Mouse (Mus musculus): Measurements from ENCODE around the gene Fggy. TPM values are rescaled to one million over a fixed set of nuclear protein-coding genes. Genes with fewer than 3 reads are reported as not detected.

Gene Fggy
- polyA plus RNA-seq, 1 experiment from 2014 or later, result 8.2 TPM

DNA sequence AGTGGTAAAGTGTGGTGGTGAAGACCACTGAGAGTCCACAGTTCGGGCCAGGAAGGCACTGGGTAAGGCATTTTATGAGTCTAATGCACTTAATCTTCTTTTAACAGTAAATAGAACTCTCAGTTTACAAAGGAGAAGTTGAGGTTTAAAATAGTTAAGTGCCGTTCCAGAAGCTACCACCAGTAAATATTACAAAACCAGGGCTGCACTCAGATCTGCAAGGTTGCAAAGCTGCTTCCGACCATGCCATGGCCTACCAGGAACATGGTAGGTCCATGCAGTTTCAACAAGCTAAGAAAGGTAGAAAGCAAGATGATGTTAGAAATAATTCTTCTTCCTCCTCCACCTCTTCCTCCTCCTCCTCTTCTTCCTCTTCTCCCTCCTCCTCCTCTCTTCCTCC lies 309.8 kb downstream of the Fggy start:
- Histone ChIP-seq H3K4me2 (no peak overlapping the region), H3K36me3 (ENCODE audit: control insufficient read depth, insufficient read depth, low read length) (no peaks in the 10 kb centered on the region), H3K4me1 (ENCODE audit: control insufficient read depth, insufficient read depth, low read length) (no peaks in the 10 kb centered on the region), H3K27me3 (ENCODE audit: control insufficient read depth, insufficient read depth, low read length) (no peaks in the 10 kb centered on the region), H3K9ac (ENCODE audit: low read length) (no peak overlapping the region), H3K9me3 (ENCODE audit: control insufficient read depth, low read length) (no peaks in the 10 kb centered on the region), H3K4me3 (ENCODE audit: low read depth, low read length) (no peak overlapping the region), H3K27ac (ENCODE audit: low read depth, low read length) (no peak overlapping the region)
- 92% methylated on average over 3 of the region's 3 CpGs for WGBS
- no peak for DNase-seq (ENCODE audit: low spot score, missing footprints)
- no peak for ATAC-seq (ENCODE audit: low FRiP score)

DNA sequence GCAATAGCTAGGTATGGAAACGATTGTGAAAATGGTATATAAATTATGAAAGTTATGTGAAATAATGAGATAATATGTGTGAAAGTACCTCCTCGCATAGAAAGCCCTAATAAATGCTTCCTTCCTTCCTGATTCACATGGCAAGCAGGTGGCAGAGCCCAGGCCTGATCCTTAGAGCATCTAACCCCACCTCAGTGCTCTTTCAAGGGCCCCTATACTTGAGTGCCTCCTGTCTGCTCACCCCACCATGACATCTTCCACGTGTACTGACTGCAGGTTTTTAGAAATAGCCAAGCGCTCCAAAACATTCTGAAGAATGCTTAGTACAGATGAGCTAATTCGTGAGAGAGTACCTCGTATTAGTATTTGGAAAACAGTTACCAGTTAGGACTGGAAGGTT lies 311.0 kb downstream of the Fggy start:
- Histone ChIP-seq H3K4me2 (no peak overlapping the region), H3K27me3 (ENCODE audit: control insufficient read depth, insufficient read depth, low read length) (no peaks in the 10 kb centered on the region), H3K4me3 (ENCODE audit: low read depth, low read length) (no peak overlapping the region), H3K36me3 (ENCODE audit: control insufficient read depth, insufficient read depth, low read length) (no peaks in the 10 kb centered on the region), H3K4me1 (ENCODE audit: control insufficient read depth, insufficient read depth, low read length) (no peaks in the 10 kb centered on the region), H3K9me3 (ENCODE audit: control insufficient read depth, low read length) (no peaks in the 10 kb centered on the region), H3K27ac (ENCODE audit: low read depth, low read length) (no peak overlapping the region), H3K9ac (ENCODE audit: low read length) (no peak overlapping the region)
- WGBS, result 78% methylated on average over 6 of the region's 6 CpGs
- no peak for ATAC-seq (ENCODE audit: low FRiP score)
- no peak for DNase-seq (ENCODE audit: low spot score, missing footprints)

DNA sequence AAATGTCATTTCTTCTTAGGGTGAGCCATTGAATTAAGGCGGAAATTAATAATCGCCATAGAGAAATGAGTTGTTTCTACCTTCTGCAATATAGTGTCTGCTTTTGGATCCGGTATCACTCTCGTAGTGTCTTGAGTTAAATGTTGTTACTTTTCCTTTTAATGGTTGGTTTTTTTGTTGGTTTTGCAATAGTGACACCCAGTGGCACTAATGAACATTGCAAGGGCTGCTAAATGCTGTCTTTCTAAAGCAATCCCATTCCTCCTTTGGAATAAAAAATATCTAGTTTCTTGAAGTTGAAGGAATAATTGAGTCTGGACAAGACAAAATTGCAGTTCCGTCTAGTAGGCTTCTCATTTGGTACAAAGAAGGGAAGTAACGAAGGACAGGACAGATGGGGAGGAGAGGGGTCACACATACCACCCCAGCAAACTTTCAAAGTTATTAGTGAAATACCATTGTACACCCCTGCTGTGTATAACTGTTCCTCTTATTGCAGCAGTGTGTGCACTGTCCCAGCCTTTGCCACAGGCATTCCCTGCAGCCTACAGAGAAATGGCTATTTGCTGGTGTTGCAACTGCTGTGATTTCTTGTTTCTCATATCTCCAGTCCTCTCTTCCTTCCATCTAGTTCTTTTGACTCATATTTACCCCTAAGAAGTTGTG lies 314.0 kb downstream of the Fggy start:
- peak; percentile 35; the same call in 1 of the 2 replicates for ATAC-seq (ENCODE audit: low FRiP score)
- Histone ChIP-seq H3K4me3 (ENCODE audit: low read depth, low read length) (no peak overlapping the region), H3K4me1 (ENCODE audit: control insufficient read depth, insufficient read depth, low read length) (no peaks in the 10 kb centered on the region), H3K4me2 (no peak overlapping the region), H3K27ac (ENCODE audit: low read depth, low read length) (no peak overlapping the region), H3K27me3 (ENCODE audit: control insufficient read depth, insufficient read depth, low read length) (no peaks in the 10 kb centered on the region), H3K36me3 (ENCODE audit: control insufficient read depth, insufficient read depth, low read length) (no peaks in the 10 kb centered on the region), H3K9ac (ENCODE audit: low read length) (no peak overlapping the region), H3K9me3 (ENCODE audit: control insufficient read depth, low read length) (no peaks in the 10 kb centered on the region)
- peak; percentile 96 for DNase-seq (ENCODE audit: low spot score, missing footprints)
- 31% methylated on average over 6 of the region's 6 CpGs for WGBS

GRCm38 (mm10) chr4:95875896-95876295 lies 318.6 kb downstream of the Fggy start:
- H3K4me3 ChIP-seq (ENCODE audit: low read depth, low read length), result no peak overlapping the region
- ATAC-seq (ENCODE audit: low FRiP score) (no peak), DNase-seq (ENCODE audit: low spot score, missing footprints) (no peak)
- no peaks in the 10 kb centered on the region for H3K4me1 ChIP-seq (ENCODE audit: control insufficient read depth, insufficient read depth, low read length)
- H3K9me3 ChIP-seq (ENCODE audit: control insufficient read depth, low read length), result no peaks in the 10 kb centered on the region
- no peaks in the 10 kb centered on the region for H3K36me3 ChIP-seq (ENCODE audit: control insufficient read depth, insufficient read depth, low read length)
- no peak overlapping the region for H3K9ac ChIP-seq (ENCODE audit: low read length)
- WGBS, result 88% methylated on average over 4 of the region's 4 CpGs
- no peaks in the 10 kb centered on the region for H3K27me3 ChIP-seq (ENCODE audit: control insufficient read depth, insufficient read depth, low read length)
- H3K4me2 ChIP-seq, result no peak overlapping the region
- no peak overlapping the region for H3K27ac ChIP-seq (ENCODE audit: low read depth, low read length)

GRCm38 (mm10) chr4:95877436-95877835 lies 320.1 kb downstream of the Fggy start:
- no peak for ATAC-seq (ENCODE audit: low FRiP score)
- no peak overlapping the region for H3K27ac ChIP-seq (ENCODE audit: low read depth, low read length)
- 97% methylated on average over 4 of the region's 4 CpGs for WGBS
- H3K36me3 ChIP-seq (ENCODE audit: control insufficient read depth, insufficient read depth, low read length), result no peaks in the 10 kb centered on the region
- DNase-seq (ENCODE audit: low spot score, missing footprints), result no peak
- no peak overlapping the region for H3K9ac ChIP-seq (ENCODE audit: low read length)
- no peaks in the 10 kb centered on the region for H3K4me1 ChIP-seq (ENCODE audit: control insufficient read depth, insufficient read depth, low read length)
- H3K9me3 ChIP-seq (ENCODE audit: control insufficient read depth, low read length), result no peaks in the 10 kb centered on the region
- no peaks in the 10 kb centered on the region for H3K27me3 ChIP-seq (ENCODE audit: control insufficient read depth, insufficient read depth, low read length)
- H3K4me3 ChIP-seq (ENCODE audit: low read depth, low read length), result no peak overlapping the region
- no peak overlapping the region for H3K4me2 ChIP-seq

- Histone ChIP-seq H3K4me1 (ENCODE audit: control insufficient read depth, insufficient read depth, low read length) (no peaks in the 10 kb centered on the region), H3K9ac (ENCODE audit: low read length) (no peak overlapping the region), H3K36me3 (ENCODE audit: control insufficient read depth, insufficient read depth, low read length) (no peaks in the 10 kb centered on the region), H3K4me3 (ENCODE audit: low read depth, low read length) (no peak overlapping the region), H3K4me2 (no peak overlapping the region), H3K27ac (ENCODE audit: low read depth, low read length) (no peak overlapping the region), H3K9me3 (ENCODE audit: control insufficient read depth, low read length) (no peaks in the 10 kb centered on the region), H3K27me3 (ENCODE audit: control insufficient read depth, insufficient read depth, low read length) (no peaks in the 10 kb centered on the region)
- ATAC-seq (ENCODE audit: low FRiP score) (no peak), DNase-seq (ENCODE audit: low spot score, missing footprints) (no peak)
- 64% methylated on average over 4 of the region's 4 CpGs for WGBS
Observed at GRCm38 (mm10) chr4:95881751-95882350, 324.5 kb downstream of the Fggy start.

DNA sequence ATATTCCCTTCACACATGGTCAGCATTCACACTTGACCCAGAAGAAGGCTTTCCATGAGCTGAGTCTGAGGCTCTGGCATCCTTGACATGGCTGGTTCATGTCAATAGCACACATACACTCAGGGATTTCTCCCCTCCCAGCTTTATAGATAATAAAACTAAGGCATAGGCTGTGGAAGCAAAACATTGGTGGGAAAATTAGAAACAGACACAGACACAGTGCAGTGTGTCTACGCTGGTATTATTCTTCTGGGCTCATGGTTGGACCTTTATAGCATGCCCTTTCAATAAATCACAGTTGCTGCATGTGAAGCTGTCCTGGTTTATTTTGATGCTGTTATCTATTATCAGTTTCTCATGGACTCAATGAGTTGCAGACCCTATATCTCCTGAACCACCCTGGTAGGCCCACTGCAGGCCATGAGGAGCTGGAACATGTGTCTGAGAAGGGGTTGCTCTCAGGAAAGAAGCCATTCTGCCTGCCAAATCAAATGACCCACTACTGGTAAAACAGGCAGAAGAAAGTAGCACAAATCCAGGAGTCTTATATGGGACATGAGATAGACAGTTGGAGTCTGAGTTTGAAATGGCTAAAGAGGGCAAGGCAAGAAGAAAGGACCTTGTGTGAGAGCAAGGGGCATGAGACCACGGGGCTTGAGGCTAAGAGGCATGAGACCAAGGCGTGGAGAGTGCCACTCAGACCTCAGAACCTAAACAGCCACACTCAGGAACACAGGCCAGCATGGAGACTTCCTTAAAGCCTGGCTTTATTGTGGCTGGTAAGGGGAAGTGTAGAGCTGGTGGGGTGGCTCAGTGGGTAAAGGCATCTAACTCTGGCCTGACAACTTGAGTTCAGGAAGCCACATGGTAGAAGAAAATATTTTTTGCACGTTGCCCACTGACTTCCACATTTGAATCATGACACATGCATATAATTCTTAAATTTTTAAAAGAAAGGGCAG lies 327.2 kb downstream of the Fggy start:
- H3K4me2 ChIP-seq, result no peak overlapping the region
- H3K9ac ChIP-seq (ENCODE audit: low read length), result no peak overlapping the region
- no peaks in the 10 kb centered on the region for H3K9me3 ChIP-seq (ENCODE audit: control insufficient read depth, low read length)
- H3K4me3 ChIP-seq (ENCODE audit: low read depth, low read length), result no peak overlapping the region
- no peaks in the 10 kb centered on the region for H3K27me3 ChIP-seq (ENCODE audit: control insufficient read depth, insufficient read depth, low read length)
- DNase-seq (ENCODE audit: low spot score, missing footprints), result no peak
- no peak for ATAC-seq (ENCODE audit: low FRiP score)
- H3K27ac ChIP-seq (ENCODE audit: low read depth, low read length), result no peak overlapping the region
- WGBS, result 84% methylated on average over 4 of the region's 4 CpGs
- H3K36me3 ChIP-seq (ENCODE audit: control insufficient read depth, insufficient read depth, low read length), result no peaks in the 10 kb centered on the region
- H3K4me1 ChIP-seq (ENCODE audit: control insufficient read depth, insufficient read depth, low read length), result no peaks in the 10 kb centered on the region

GRCm38 (mm10) chr4:95895199-95895754 lies 338.0 kb downstream of the Fggy start:
- H3K4me2 ChIP-seq, result no peak overlapping the region
- DNase-seq (ENCODE audit: low spot score, missing footprints) (no peak), ATAC-seq (ENCODE audit: low FRiP score) (no peak)
- H3K36me3 ChIP-seq (ENCODE audit: control insufficient read depth, insufficient read depth, low read length), result no peaks in the 10 kb centered on the region
- no peak overlapping the region for H3K4me3 ChIP-seq (ENCODE audit: low read depth, low read length)
- no peaks in the 10 kb centered on the region for H3K27me3 ChIP-seq (ENCODE audit: control insufficient read depth, insufficient read depth, low read length)
- WGBS, result 92% methylated on average over 2 of the region's 2 CpGs
- H3K9ac ChIP-seq (ENCODE audit: low read length), result no peak overlapping the region
- no peaks in the 10 kb centered on the region for H3K9me3 ChIP-seq (ENCODE audit: control insufficient read depth, low read length)
- no peak overlapping the region for H3K27ac ChIP-seq (ENCODE audit: low read depth, low read length)
- H3K4me1 ChIP-seq (ENCODE audit: control insufficient read depth, insufficient read depth, low read length), result no peaks in the 10 kb centered on the region

GRCm38 (mm10) chr4:95896571-95896970 lies 339.3 kb downstream of the Fggy start:
- Histone ChIP-seq H3K9me3 (ENCODE audit: control insufficient read depth, low read length) (no peaks in the 10 kb centered on the region), H3K27ac (ENCODE audit: low read depth, low read length) (no peak overlapping the region), H3K4me2 (no peak overlapping the region), H3K27me3 (ENCODE audit: control insufficient read depth, insufficient read depth, low read length) (no peaks in the 10 kb centered on the region), H3K9ac (ENCODE audit: low read length) (no peak overlapping the region), H3K36me3 (ENCODE audit: control insufficient read depth, insufficient read depth, low read length) (no peaks in the 10 kb centered on the region), H3K4me1 (ENCODE audit: control insufficient read depth, insufficient read depth, low read length) (no peaks in the 10 kb centered on the region), H3K4me3 (ENCODE audit: low read depth, low read length) (no peak overlapping the region)
- ATAC-seq (ENCODE audit: low FRiP score) (no peak), DNase-seq (ENCODE audit: low spot score, missing footprints) (no peak)
- WGBS, result 60% methylated on average over 5 of the region's 5 CpGs
